Mouse (Mus musculus) gastrocnemius, postnatal 25 days (tissue): Measurements from ENCODE around the gene Pck1. TPM values are rescaled to one million over a fixed set of nuclear protein-coding genes. Genes with fewer than 3 reads are reported as not detected.

ENCODE experiments used
- DNase-seq: peaks from one replicate; pipeline ENCODE4 v3.0.0; 2022
- total RNA-seq, 2 experiments: library from RNA; stranded (reverse); gene quantifications; 1 replicate in 1 of 2; 2 replicates in 1 of 2; pipeline ENCODE4 v1.2.3; 2021

The Pck1 gene
- total RNA-seq, 2 experiments from 2014 or later = 1.2 to 61.5 TPM

DNA sequence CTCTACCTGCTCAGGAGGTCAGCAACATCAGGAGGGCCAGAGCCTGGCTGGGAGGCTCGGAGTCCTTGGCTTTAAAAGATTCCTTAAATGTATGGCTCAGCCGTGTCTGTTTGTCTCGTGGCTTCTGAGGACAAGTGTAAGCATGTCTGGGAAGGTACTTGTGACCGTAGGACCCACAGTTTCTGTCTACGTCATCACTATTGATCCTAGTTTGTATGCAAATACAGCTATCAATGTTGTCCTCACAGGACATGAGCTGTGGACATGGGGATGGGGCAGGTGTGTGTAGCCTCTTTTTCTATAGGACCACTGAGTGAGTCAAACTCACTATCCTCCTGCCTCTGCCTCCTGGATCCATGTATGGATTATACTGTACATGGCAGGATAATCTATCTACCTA is 4.8 kb upstream of the Pck1 start:
- DNase-seq = no peak

DNA sequence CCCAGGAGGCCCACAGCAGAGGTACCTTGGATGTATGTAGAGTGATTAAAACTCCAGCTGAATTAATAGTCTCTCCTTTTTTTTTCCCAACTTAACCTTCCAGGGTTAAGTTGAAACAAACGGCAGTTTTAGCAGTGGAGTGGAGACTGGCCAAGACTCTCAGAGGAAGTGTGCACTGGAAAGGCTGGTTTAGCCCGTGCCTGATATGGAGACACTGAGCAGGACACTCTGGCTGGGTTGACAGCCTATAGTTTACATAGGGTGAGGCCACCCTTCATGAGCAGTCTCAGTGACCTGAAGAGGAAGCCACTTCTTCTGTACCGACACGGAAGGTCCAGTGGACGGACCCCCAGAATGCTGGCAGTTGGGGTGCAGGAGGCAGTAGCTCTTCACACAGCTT is 1.5 kb upstream of the Pck1 start:
- DNase-seq = no peak

GRCm38 (mm10) chr2:173151784-173152284 is 1.0 kb upstream of the Pck1 start:
- no peak for DNase-seq

- DNase-seq = no peak
These were observed 418 bp downstream of the Pck1 start for GRCm38 (mm10) chr2:173153266-173153665.

GRCm38 (mm10) chr2:173154513-173154912 is 1.7 kb downstream of the Pck1 start:
- no peak for DNase-seq

DNA sequence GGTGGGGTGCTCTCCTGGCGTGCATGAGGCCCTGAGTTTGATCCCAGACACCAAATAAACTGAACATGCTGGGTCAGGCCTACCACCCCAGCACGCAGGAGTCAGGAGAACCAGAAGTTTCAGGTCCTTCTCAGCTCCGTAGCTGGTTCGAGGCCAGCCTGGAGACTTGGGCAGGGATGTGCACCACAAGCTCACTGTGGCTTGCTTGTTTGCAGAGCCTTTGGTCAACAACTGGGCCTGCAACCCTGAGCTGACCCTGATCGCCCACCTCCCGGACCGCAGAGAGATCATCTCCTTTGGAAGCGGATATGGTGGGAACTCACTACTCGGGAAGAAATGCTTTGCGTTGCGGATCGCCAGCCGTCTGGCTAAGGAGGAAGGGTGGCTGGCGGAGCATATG is 2.1 kb downstream of the Pck1 start:
- no peak for DNase-seq

GRCm38 (mm10) chr2:173155907-173156306 is 3.1 kb downstream of the Pck1 start:
- no peak for DNase-seq

DNA sequence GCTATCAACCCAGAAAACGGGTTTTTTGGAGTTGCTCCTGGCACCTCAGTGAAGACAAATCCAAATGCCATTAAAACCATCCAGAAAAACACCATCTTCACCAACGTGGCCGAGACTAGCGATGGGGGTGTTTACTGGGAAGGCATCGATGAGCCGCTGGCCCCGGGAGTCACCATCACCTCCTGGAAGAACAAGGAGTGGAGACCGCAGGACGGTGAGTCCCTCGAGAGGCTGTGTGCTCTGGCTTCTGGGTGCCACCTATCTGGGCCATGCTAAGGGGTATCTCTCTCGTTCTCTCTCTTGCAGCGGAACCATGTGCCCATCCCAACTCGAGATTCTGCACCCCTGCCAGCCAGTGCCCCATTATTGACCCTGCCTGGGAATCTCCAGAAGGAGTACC is 4.1 kb downstream of the Pck1 start:
- no peak for DNase-seq

DNA sequence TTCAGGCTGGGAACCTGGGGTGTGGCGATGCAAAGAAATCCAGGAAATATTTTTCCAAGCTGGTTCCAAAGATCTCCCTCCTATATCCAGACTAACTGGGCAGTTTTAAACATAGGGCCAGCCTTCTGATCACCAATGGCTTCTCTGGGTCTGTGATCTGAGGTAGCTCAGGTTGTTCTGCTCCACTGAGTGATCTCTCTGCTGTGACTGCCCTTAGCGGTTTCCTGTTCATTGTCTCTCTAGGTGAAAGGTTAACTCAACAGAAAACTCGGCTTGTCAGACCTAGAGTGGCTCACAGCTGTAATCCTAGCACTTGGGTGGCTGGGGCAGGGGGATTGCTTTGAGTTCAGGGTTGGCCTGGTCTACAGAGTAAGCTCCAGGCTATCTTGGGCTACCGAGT is 4.5 kb downstream of the Pck1 start:
- DNase-seq = no peak

GRCm38 (mm10) chr2:173157871-173158270 is 5.0 kb downstream of the Pck1 start:
- no peak for DNase-seq

DNA sequence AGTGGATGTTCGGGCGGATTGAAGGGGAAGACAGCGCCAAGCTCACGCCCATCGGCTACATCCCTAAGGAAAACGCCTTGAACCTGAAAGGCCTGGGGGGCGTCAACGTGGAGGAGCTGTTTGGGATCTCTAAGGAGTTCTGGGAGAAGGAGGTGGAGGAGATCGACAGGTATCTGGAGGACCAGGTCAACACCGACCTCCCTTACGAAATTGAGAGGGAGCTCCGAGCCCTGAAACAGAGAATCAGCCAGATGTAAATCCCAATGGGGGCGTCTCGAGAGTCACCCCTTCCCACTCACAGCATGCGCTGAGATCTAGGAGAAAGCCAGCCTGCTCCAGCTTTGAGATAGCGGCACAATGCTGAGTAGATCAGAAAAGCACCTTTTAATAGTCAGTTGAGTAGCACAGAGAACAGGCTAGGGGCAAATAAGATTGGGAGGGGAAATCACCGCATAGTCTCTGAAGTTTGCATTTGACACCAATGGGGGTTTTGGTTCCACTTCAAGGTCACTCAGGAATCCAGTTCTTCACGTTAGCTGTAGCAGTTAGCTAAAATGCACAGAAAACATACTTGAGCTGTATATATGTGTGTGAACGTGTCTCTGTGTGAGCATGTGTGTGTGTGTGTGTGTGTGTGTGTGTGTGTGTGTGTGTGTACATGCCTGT is 5.7 kb downstream of the Pck1 start:
- DNase-seq = no peak

DNA sequence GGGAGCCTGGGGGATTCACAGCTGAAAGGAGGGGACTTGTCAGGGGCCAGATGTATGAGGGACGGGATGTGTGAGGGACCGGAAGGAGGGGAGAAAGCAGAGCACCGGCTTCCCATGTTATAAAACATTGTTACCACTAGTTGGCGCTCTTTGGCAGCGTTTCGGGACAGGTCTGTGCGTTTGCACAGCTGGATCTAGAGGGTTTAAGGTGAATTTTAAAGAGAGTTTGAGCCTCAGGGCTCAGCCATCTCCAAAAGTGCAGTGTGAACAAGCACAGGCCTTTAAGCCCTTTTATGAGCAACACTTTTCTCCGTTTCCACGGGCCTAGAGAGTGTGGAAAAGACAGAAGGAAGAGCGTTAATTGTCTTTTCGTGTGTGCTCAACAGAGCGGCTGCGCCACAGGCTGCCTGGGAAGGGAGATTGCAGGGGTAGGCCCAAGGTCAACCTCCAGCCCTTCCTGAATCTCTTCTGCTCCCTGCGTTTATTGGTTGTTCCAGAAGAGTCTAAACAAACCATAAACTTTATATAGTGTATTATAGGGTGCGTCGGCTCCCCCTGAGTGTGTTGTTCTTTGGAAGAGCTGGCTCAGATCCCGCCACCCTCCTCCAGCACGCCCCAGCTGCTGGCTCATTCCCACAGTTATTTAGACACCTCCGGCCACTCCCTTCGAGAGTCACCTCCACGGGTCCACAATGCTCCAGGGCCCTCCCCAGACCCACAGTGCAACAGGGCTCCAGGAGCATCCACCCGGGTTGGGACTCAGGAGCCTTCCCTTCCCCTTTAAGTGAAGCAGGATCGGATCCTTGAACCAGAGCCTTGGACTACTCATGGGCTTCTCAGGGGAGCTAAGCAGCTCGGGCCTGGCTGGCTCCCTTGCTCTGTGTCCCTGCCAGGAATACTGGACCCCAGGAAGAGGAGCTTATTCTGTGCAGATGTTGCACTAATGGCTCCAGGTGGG is 6.8 kb downstream of the Pck1 start:
- peak; percentile 41 for DNase-seq

GRCm38 (mm10) chr2:173163380-173163779 is 10.5 kb downstream of the Pck1 start:
- no peak for DNase-seq

DNA sequence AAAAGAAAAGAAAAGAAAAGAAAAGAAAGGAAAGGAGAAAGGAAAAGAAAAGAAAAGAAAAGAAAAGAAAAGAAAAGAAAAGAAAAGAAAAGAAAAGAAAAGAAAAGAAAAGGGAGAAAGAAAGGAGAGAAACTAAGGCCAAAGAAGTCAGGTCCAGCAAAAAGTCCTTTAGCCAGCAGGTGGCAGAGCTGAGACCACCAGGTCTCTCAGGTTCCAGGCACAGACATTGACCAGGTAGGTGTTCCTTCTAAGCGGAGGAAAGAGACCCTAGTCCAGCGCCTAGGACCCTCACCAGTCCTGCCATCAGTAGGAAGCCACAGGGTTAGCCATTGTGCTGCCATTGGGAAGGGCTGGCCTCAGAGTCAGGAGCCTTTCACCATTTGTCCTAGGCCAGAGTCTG is 11.5 kb downstream of the Pck1 start:
- no peak for DNase-seq

GRCm38 (mm10) chr2:173164946-173165345 is 12.1 kb downstream of the Pck1 start:
- no peak for DNase-seq

- DNase-seq = no peak
These were observed 12.5 kb downstream of the Pck1 start for GRCm38 (mm10) chr2:173165357-173165756.

DNA sequence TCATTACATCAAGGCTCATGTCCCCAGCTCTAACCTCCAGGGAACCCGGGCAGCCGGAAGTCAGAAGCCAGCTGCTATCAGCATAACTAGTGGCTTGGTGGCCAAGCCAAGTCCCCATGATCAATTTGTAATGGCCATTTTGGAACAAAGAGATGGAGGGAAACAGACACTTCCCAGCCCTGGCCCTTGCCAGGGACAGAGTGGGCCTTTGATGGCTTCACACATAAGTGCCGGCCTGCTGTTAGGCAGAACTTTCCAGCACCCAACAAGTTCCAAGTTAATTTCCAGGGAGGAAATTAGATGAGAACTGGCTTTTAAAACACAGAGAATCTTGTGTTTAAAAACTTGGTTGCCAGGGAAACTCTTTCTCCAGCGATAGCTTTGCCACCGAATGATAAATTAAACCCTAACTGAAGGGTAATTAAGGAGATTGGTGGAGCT is 15.6 kb downstream of the Pck1 start:
- DNase-seq = peak; percentile 45

DNA sequence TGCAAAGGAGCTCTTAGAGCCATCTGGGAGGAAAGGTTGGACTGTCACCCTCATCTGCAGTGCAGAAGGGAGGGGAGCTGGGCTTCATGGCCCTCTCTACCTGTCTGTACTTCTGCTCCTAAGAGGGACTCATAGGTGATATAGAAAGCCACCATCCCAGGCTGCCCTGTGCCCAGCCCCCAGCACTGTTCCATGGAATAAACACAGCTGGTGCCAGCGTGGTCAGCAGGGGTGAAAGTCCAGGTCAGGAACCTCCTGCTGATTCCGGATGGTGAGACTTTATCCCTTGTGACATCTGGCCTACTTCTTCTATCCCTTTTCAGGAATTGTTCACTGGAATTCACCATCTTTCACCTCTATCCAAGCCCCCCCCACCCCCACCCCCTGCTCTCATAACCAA is 17.2 kb downstream of the Pck1 start:
- no peak for DNase-seq

DNA sequence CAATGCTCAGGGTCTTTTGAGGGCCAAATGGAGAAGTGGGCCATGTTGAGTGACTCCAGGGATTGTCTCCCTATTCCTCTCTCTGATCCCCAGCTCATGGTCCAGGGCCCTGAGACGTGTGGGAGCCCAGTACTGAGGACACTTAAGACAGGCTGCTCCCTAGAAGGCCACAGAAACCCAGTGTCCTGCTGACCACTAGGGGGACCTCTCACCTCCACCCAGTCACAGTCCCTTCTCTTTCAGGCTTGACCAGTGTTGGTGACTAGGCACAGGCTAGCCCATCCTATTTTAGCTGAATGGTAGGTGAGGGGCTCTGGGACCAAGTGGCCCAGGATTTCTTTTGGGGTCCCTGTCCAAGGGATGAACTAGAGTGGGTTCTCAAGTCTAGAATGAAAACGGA is 17.9 kb downstream of the Pck1 start:
- no peak for DNase-seq

GRCm38 (mm10) chr2:173171470-173171869 is 18.6 kb downstream of the Pck1 start:
- DNase-seq = peak; percentile 44

DNA sequence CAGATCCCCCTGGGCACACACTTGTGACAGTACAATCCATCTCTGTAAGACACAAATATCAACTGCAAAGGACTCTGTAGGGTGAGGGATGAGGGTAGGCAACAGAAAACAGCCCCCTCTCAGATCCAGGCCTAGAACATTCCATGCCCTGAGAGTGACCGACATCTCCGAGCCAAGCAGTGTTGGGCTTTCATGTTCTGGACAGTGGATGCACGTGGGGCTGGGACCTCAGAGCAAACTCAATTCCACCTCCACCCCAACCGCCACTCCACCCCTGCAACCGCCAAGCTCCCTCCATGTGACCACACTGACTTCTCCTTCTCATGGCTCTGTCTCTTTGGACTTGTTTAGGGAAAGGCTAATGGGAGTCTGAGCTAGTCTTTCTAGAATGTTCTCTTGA is 19.1 kb downstream of the Pck1 start:
- no peak for DNase-seq

DNA sequence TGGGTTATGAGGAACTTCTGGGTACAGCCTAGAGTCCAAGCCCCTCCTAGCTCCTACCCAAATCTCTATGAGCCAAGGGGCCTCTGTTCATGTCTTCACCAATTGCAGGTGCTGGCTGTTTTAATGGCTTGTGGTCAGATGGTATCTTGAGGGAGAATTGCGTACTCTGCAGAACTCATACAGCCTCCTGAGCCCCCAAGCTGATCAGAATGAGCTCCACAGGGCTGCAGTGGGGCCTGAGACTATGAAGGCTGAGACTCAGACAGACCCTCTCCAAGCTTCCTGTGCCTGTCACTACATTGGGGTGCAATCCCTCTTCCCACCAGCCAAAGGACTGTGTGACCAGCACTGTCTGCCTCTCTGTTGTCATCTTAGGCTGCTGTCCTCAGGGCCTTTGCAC is 19.5 kb downstream of the Pck1 start:
- no peak for DNase-seq

GRCm38 (mm10) chr2:173173008-173173407 is 20.2 kb downstream of the Pck1 start:
- DNase-seq = no peak
